Mouse (Mus musculus) adrenal gland, postnatal 0 days (tissue): ENCODE measurements around the gene Pakap. TPM values are rescaled to one million over a fixed set of nuclear protein-coding genes. Genes with fewer than 3 reads are reported as not detected.

Source experiments
- polyA plus RNA-seq: library from polyadenylated mRNA; unstranded; fragments of >200 nt; fragmentation: Nextera tagmentation; extraction: Ambion mirVana; gene quantifications from 2 replicates; pipeline ENCODE4 v1.2.1, GENCODE M21; 2015

The Pakap gene
- polyA plus RNA-seq: 14.5 and 42.8 TPM in 2 replicates

GRCm38 (mm10) chr4:57567666-57568206 lies at the start of gene Pakap:
TSS of gene Pakap (plus strand) at chr4:57568179.

DNA sequence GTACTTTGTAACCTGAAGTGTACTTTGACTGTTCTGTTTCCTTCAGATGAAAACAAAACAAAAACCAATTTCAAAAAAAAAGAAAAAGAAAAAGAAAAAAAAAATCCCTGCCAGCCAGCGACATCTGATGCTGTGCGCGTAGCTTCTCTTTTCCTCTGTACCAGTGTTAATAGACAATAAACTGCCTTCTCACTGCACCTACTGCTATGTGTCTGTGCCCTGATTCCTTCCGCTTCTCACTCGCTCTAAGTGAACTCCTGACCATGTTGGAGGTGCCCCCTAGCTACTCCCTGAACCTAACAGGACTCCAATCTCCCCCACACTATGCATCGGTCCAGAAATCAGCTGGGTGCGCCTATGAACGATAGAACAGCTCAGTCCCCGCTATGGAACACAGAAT lies 149.4 kb downstream of the Pakap start, which contains the start of gene Akap2:
Akap2 (plus strand) TSS at position 304 of the 400 bp plus-strand sequence.

GRCm38 (mm10) chr4:57916201-57916661 lies 348.3 kb downstream of the Pakap start, which contains the start of gene D630039A03Rik:
TSS of gene D630039A03Rik (minus strand) at chr4:57916297.

Other genes with a start within 250 kb of the Pakap start
- 3.3 and 12.6 TPM in 2 replicates for gene Palm2, start 133.9 kb upstream of the Pakap start, polyA plus RNA-seq
- 15.2 and 27.7 TPM in 2 replicates for gene Akap2, start 149.5 kb downstream of the Pakap start, polyA plus RNA-seq